Mouse (Mus musculus) liver, postnatal 0 days (tissue): Measurements from ENCODE around the gene Slc3a2. TPM values are rescaled to one million over a fixed set of nuclear protein-coding genes. Genes with fewer than 3 reads are reported as not detected.

Source experiments
- ATAC-seq: fragments of 200-750 bp; cut with Nextera tagmentation; 2 replicates; pipeline ENCODE4 v1.8.0; 2017; ENCODE audit warnings: mild to moderate bottlenecking, moderate library complexity
- DNase-seq: peaks from one replicate; pipeline ENCODE4 v3.0.0-alpha.2; 2016
- H3K27ac ChIP-seq: fragments of 300-500 bp; sonication (generic); 2 replicates; pipeline ENCODE4 v1.5.1; 2014; ENCODE audit warnings: antibody characterized with exemption, moderate library complexity, mild to moderate bottlenecking, low read depth
- H3K27me3 ChIP-seq: fragments of 300-500 bp; sonication (generic); 2 replicates; pipeline ENCODE4 v1.6.1; 2014; ENCODE audit warnings: low read length, control low read depth, mixed read lengths; ENCODE audit not compliant: insufficient read depth
- H3K36me3 ChIP-seq: fragments of 300-500 bp; sonication (generic); replicated peaks from 2 replicates; pipeline ENCODE4 v1.6.1; 2014; ENCODE audit warnings: mild to moderate bottlenecking, control low read depth, low read length, moderate library complexity, mixed read lengths; ENCODE audit not compliant: insufficient read depth
- H3K4me1 ChIP-seq: fragments of 300-500 bp; sonication (generic); 2 replicates; pipeline ENCODE4 v1.6.1; 2014; ENCODE audit warnings: antibody characterized with exemption, mild to moderate bottlenecking, control low read depth; ENCODE audit not compliant: insufficient read depth
- H3K4me2 ChIP-seq: fragments of 300-500 bp; sonication (generic); 2 replicates; pipeline ENCODE4 v1.6.1; 2014; ENCODE audit warnings: low read depth, mild to moderate bottlenecking, low read length, moderate library complexity, mixed read lengths
- H3K4me3 ChIP-seq: fragments of 300-500 bp; sonication (generic); 2 replicates; pipeline ENCODE4 v1.5.1; 2014; ENCODE audit warnings: low read depth, low read length
- H3K9ac ChIP-seq: fragments of 300-500 bp; sonication (generic); replicated peaks from 2 replicates; pipeline ENCODE4 v1.6.1; 2014; ENCODE audit warnings: mild to moderate bottlenecking, moderate library complexity
- H3K9me3 ChIP-seq: fragments of 300-500 bp; sonication (generic); 2 replicates; pipeline ENCODE4 v1.6.1; 2016; ENCODE audit warnings: mild to moderate bottlenecking, control low read depth, low read length, mixed read lengths
- CTCF ChIP-seq: sonication (generic); IDR thresholded peaks from 2 replicates; pipeline ENCODE4 v1.5.1; 2016; ENCODE audit warnings: antibody characterized with exemption, low read depth
- EP300 ChIP-seq: IDR thresholded peaks from 2 replicates; pipeline ENCODE4 v1.6.1; 2016; ENCODE audit warnings: antibody characterized with exemption, low read depth, mild to moderate bottlenecking
- WGBS: fragments of 180-500 bp; shearing (Covaris S2); extraction: QIAGEN DNeasy Blood & Tissue Kit; methylation state at CpG from one replicate; pipeline ENCODE4 v1.1.7; 2014; ENCODE audit not compliant: insufficient replicate concordance; 5-methylcytosine and 5-hydroxymethylcytosine counted together
- polyA plus RNA-seq: library from polyadenylated mRNA; unstranded; fragments of >200 nt; fragmentation: Nextera tagmentation; extraction: Ambion mirVana; gene quantifications from 2 replicates; pipeline ENCODE4 v1.2.1, GENCODE M21; 2015

Gene Slc3a2
- polyA plus RNA-seq, 1 experiment from 2014 or later, result 68.0 TPM

GRCm38 (mm10) chr19:8673336-8674063 is 49.7 kb downstream of the Slc3a2 start:
- Histone ChIP-seq H3K27ac (no peak overlapping the region), H3K36me3 (no peaks in the 10 kb centered on the region), H3K4me2 (no peak overlapping the region), H3K4me1 (peaks cover 9% of the 10 kb centered on the region; the same call in 1 of the 2 replicates), H3K4me3 (no peak overlapping the region), H3K9me3 (no peaks in the 10 kb centered on the region), H3K27me3 (no peaks in the 10 kb centered on the region), H3K9ac (no peak overlapping the region)
- DNase-seq, result no peak
- TF ChIP-seq EP300 (no peak), CTCF (no peak)
- ATAC-seq, result no peak
- WGBS, result 28% methylated on average over 9 of the region's 9 CpGs

GRCm38 (mm10) chr19:8672859-8673258 is 50.3 kb downstream of the Slc3a2 start:
- Histone ChIP-seq H3K9ac (no peak overlapping the region), H3K27ac (no peak overlapping the region), H3K9me3 (no peaks in the 10 kb centered on the region), H3K4me3 (no peak overlapping the region), H3K27me3 (no peaks in the 10 kb centered on the region), H3K36me3 (no peaks in the 10 kb centered on the region), H3K4me1 (peaks cover 9% of the 10 kb centered on the region; the same call in 1 of the 2 replicates), H3K4me2 (no peak overlapping the region)
- 68% methylated on average over 3 of the region's 3 CpGs for whole genome bisulfite sequencing
- TF ChIP-seq CTCF (no peak), EP300 (no peak; the same call in 1 of the 2 replicates)
- no peak for ATAC-seq
- DNase-seq, result no peak

DNA sequence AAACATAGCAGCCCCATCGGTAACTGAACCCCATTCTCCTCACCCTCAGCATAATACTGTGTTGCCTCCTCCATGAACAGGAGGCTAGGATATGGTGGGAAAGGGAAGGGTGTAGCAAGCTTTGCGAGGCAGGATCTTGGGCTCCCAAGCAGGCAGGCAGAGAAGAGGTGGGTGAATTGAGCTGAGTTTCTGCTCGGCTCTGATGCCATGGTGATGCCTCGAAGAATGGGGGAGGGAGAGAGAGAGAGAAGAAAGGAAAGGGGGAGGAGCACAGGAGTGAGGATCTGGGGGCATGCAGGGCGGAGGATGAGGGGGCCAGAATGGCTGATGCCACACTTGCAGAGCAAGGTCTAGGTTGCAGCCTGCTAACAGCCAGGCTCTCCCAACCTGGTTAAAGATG is 57.4 kb downstream of the Slc3a2 start:
- Histone ChIP-seq H3K4me3 (no peak overlapping the region), H3K36me3 (no peaks in the 10 kb centered on the region), H3K9me3 (no peaks in the 10 kb centered on the region), H3K27ac (no peak overlapping the region), H3K27me3 (no peaks in the 10 kb centered on the region), H3K4me2 (no peak overlapping the region), H3K4me1 (peaks cover 17% of the 10 kb centered on the region), H3K9ac (no peak overlapping the region)
- WGBS, result 72% methylated on average over 5 of the region's 5 CpGs
- TF ChIP-seq EP300 (no peak), CTCF (no peak)
- ATAC-seq (no peak), DNase-seq (no peak)

DNA sequence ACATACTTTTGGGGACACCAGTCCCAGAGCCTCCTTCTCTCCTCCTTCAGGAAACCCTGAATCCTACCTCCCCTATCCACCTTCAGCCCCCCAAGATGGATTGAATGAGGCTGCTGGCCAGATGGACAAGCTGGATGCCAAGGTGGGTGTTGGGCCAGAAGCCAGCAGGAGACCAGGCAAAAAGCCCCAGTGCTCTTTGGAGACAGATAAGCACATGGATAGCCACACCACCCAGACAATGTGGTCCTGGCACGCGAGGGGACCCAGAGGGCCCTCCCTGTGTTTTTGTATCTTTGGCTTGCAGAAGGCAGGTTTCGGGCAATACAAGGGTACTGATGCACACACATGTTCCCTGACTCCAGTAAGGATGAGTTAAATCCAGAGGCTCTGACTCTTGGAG is 58.3 kb downstream of the Slc3a2 start:
- DNase-seq (no peak), ATAC-seq (no peak)
- no peaks in the 10 kb centered on the region for H3K27me3 ChIP-seq
- H3K9me3 ChIP-seq, result no peaks in the 10 kb centered on the region
- no peaks in the 10 kb centered on the region for H3K36me3 ChIP-seq
- H3K4me2 ChIP-seq, result no peak overlapping the region
- H3K4me1 ChIP-seq, result peaks cover 17% of the 10 kb centered on the region
- no peak overlapping the region for H3K9ac ChIP-seq
- no peak overlapping the region for H3K4me3 ChIP-seq
- 53% methylated on average over 3 of the region's 3 CpGs for WGBS
- H3K27ac ChIP-seq, result no peak overlapping the region
- no peak for TF ChIP-seq CTCF
- TF ChIP-seq EP300, result no peak

GRCm38 (mm10) chr19:8663911-8664421 is 59.2 kb downstream of the Slc3a2 start:
- H3K36me3 ChIP-seq, result no peaks in the 10 kb centered on the region
- WGBS, result 35% methylated on average over 10 of the region's 10 CpGs
- no peak overlapping the region for H3K9ac ChIP-seq
- DNase-seq, result no peak
- peaks cover 17% of the 10 kb centered on the region for H3K4me1 ChIP-seq
- no peak overlapping the region for H3K4me3 ChIP-seq
- H3K27me3 ChIP-seq, result no peaks in the 10 kb centered on the region
- no peaks in the 10 kb centered on the region for H3K9me3 ChIP-seq
- no peak overlapping the region for H3K27ac ChIP-seq
- no peak for ATAC-seq
- TF ChIP-seq EP300 (no peak), CTCF (no peak)
- no peak overlapping the region for H3K4me2 ChIP-seq

GRCm38 (mm10) chr19:8663360-8663839 is 59.8 kb downstream of the Slc3a2 start, which contains the start of gene Chrm1:
Chrm1 (plus strand) TSS chr19:8663789.
- WGBS, result 71% methylated on average over 9 of the region's 9 CpGs
- Histone ChIP-seq H3K9ac (no peak within 1 kb of the TSS), H3K27ac (no peak within 1 kb of the TSS), H3K4me3 (peak within 1 kb of the TSS; percentile 42), H3K9me3 (no peaks in the 10 kb centered on the region), H3K4me2 (peak within 1 kb of the TSS; percentile 76; the same call in 1 of the 2 replicates), H3K4me1 (peaks cover 17% of the 10 kb centered on the region), H3K36me3 (no peaks in the 10 kb centered on the region), H3K27me3 (no peaks in the 10 kb centered on the region)
- TF ChIP-seq EP300, result no peak
- no peak for TF ChIP-seq CTCF
- ATAC-seq, result peak; percentile 38; the same call in 1 of the 2 replicates
- no peak for DNase-seq
